Mouse (Mus musculus) mouse trophoblast stem cell (cell line): ENCODE measurements around the gene Lpin2.

ENCODE experiments used
- in situ Hi-C, 2 experiments: fragments of 300-500 bp; cut with MseI, MboI; formaldehyde crosslinking; loops; 2 replicates in 1 of 2; 3 replicates in 1 of 2; pipeline ENCODE4 v1.15.1; 2025

The Lpin2 gene

DNA sequence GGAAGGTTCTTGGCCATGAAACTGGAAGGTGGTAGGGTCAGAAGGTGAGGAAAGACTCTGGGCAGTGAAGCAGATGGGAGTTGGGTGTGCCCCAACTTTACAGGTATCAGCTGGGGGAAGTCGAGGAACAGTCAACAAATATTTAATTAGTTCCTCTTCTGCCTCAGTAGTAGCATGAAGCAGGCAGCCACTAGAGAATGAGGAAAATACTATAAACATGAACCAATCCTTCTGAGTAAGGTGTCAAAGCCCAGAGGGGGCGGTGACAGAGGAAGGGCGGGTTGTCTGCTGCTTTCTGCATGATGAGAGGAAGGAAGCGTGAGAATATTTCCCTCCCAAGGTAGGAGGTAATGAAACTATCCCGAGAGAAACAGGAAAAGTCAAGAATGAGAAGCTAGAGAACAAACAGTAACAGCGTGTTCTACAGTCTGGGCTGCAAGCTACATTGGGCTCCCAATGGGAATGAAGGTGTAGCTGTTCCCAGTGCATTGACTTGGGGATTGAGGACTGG is at the start of gene Lpin2:
Gene Lpin2 (plus strand): TSS at position 350 of the 511 bp plus-strand sequence.
- in situ Hi-C loops, result no loop called here

- in situ Hi-C loops, result no loop called here
Measured at GRCm38 (mm10) chr17:71132856-71133439, 49.4 kb upstream of the Lpin2 start.

- in situ Hi-C loops, result no loop called here
Measured at GRCm38 (mm10) chr17:71134441-71134955, 47.9 kb upstream of the Lpin2 start.

DNA sequence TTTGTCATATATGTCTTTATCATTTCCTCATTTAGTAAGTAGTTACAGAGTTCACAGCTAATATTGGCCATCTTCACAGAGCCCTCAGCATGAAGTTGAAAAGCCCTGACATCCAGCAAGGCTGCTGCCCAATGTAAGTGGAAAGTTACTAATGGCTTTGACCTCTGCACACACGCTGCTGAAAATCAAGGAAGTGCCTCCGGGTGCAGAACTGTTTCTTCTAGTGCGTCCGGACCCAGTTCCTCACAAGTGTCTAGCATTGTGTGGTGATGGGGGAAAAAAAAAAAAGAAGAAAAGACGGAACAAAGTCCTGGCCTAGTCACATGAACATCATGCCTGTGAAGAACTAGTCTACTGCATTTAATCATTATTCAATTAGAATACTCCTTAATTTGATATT is 47.3 kb upstream of the Lpin2 start:
- in situ Hi-C loops, result no loop called here

DNA sequence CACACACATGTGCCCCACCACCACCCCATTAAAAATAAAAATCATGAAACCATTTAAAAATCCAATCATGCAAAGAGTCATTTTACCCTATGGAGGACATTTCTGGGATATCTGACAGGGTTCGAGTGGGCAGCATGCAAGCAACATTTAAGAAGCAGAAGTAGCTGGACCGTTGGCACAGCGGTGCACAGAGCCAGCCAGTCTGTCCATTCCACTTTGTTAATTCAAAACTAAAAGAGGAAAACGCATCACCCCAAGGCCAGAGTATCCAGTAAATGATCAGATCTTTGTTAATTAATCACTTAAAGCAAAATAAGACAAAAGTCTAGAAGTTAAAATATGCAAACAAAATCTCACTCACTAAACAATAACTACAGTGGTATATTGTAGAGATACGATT is 46.5 kb upstream of the Lpin2 start:
- in situ Hi-C loops, result no loop called here

DNA sequence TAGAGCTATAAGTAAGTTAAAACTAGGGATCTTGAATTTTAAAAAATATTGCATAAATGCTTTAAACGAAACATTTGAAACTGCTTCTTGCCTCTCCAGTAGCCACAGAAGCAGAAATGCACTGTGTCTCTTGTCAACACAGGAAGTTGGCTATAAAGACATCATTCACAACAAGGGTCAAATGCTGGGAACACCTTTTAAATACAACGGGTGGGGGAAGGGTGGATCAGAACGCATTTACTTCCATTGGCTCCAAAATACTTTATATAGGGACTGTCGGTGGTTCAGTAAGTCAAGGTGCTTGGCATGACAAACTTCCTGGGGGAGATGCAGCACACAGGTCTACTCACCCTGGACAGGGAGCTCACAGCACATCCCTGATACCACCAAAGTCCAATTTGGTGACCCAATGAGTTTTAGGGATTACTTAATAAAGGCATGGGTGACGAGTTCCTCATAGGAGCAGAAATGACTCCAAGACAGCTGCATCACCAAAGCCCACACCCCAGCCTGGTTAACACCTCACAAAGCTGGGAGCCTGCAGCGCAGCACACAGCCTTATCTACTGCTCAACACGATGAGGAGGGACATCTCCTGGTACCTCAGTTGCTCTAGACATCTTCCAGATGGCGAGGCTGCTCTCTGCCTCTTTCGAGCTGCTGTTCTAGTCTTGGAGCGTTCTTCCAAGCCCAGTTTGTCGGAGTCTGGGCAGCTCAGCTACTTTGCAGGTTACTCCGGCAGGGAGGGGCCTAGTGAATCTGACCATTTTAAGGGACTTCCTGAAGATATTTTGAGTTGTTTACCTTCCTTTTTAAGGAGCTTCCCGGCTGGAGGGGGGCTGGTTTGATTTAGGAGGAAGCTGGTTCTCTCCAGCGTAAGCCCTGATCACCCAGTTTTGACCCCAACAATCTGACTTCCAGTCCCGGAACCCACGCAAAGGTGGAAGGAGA is 45.7 kb upstream of the Lpin2 start:
- in situ Hi-C loops, result no loop called here

DNA sequence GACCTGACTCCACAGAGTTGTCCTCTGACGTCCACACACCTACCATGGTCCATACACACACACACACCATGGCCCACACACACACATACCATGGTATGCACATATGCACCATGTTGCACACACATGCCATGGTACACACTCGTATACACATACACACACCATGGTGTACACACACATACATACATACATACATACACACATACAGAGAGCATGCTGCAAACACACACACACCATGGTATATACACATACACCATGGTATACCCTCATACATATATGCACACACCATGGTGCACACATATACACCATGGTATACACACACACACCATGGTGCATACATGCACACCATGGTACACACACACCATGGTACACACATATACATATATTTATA is 45.0 kb upstream of the Lpin2 start:
- in situ Hi-C loops, result no loop called here

DNA sequence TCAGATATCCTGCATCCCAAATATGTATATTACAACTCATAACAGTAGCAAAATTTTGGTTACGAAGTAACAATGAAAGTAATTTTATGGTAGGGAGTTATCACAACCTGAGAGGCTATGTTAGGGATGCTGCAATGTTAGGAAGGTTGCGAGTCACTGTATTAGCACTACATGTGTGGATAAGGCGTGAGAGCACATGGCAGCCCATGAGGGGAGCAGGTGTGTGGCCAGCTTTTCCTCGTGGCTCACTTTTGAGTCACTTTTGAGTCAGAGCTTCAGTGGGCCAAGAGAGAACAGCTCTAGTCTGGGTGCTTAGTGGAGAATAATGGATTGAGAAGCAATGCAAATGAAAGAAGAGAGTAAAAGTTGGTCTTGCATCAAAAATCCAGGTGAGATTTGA is 40.3 kb upstream of the Lpin2 start:
- in situ Hi-C loops, result no loop called here

DNA sequence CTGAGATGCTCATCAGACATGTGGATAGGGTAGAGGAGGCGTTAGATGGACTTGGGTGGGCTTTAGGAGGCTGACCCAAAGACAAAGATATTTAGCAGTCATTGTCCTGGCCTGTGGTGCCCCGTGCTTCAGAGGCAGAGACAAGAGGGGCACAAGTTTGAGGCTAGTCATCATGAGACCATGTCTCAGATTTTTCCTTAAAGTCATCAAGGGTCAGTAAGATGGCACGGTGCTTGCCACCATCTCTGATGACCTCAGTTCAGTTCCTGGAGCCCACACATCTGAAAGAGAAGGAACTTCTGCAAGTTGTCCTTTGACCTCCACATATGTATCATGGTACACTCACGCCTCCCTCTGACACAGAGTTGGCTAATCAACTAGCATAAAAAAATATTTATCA is 39.2 kb upstream of the Lpin2 start:
- in situ Hi-C loops, result no loop called here

DNA sequence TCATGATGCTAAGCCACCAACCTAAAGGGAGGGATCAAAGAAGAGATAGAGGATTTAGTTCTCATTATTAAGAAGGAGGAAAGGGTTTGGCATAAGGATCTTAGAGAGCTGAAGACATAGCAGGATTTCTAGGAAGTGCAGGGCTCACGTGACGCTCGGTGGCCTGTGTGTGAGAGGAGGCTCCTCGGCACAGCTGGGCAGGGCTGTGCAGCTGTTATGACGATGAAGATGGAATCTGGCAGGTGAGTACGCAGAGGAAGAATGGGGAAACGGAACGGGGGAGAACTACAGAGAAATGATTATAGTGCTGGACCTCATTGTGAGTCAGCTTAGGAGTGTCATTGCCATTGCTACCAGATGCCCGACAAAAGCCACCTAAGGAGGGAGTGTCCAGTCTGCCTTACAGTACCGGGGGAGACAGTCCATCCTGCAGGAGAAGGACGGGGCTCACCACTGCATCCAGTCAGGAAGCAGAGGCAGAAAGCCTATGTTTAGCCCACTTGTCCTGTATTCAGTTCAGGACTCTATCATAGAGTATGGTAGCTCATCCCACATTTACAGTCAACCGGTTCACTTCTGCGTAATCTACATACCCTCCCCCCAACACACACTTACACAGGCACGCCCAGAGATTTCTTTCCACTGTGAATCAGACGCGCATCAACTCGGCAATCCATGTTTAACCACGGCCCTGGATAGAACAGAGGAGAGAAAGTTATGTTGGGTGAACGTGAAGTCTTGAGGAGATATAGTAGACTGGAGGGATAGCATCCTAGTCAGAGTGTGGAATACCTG is 37.8 kb upstream of the Lpin2 start:
- in situ Hi-C loops, result no loop called here

GRCm38 (mm10) chr17:71145248-71145961 is 37.0 kb upstream of the Lpin2 start:
- in situ Hi-C loops, result no loop called here

DNA sequence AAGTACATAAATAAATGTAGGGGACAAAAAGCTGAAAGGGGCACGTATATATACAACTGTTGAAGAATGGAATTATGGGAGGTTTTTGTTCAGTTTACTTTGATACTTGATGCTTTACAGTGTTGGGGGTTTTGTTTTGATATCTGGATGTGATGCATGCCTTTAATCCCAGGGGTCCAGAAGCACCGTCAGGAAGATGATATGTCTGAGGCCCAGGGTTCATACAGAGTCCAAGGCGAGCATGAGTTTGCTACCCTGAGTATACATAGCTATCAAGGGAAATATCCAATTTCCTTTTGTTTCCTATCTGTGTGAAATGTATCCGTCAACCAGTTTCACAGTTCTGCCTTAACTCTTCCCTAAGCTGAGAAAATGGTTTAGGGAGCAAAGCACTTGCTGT is 29.0 kb upstream of the Lpin2 start:
- in situ Hi-C loops, result no loop called here

- in situ Hi-C loops, result no loop called here
Measured at GRCm38 (mm10) chr17:71155271-71155670, 27.1 kb upstream of the Lpin2 start.

- in situ Hi-C loops, result no loop called here
Measured at GRCm38 (mm10) chr17:71159152-71159567, 23.2 kb upstream of the Lpin2 start.

GRCm38 (mm10) chr17:71159720-71160119 is 22.6 kb upstream of the Lpin2 start:
- in situ Hi-C loops, result no loop called here

GRCm38 (mm10) chr17:71160244-71160995 is 21.9 kb upstream of the Lpin2 start:
- in situ Hi-C loops, result no loop called here

DNA sequence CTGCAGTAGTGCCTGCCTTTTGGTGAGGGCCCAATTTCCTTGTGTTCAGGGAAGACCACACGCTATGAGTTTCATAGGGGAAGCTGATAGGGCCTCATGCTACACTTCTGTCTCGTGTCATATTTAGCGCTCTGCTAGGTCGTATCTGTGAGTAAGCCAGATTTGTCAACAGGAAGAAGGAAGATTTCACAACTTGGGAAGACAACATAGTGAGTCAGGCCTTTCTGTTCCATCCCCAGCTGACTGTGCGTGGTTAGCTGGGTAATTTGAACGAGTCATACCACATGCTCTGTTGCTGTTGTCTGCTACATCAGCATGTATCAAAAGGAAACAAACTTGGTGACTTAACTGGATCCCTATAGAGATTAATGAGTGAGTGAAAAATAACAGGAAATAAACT is 17.4 kb upstream of the Lpin2 start:
- in situ Hi-C loops, result no loop called here

- in situ Hi-C loops, result no loop called here
Measured at GRCm38 (mm10) chr17:71168205-71168815, 14.1 kb upstream of the Lpin2 start.

- in situ Hi-C loops, result no loop called here
Measured at GRCm38 (mm10) chr17:71168846-71169245, 13.5 kb upstream of the Lpin2 start.

- in situ Hi-C loops, result no loop called here
Measured at GRCm38 (mm10) chr17:71169639-71170038, 12.7 kb upstream of the Lpin2 start.
